Mouse (Mus musculus): Measurements from ENCODE around the gene Apol6.

DNA sequence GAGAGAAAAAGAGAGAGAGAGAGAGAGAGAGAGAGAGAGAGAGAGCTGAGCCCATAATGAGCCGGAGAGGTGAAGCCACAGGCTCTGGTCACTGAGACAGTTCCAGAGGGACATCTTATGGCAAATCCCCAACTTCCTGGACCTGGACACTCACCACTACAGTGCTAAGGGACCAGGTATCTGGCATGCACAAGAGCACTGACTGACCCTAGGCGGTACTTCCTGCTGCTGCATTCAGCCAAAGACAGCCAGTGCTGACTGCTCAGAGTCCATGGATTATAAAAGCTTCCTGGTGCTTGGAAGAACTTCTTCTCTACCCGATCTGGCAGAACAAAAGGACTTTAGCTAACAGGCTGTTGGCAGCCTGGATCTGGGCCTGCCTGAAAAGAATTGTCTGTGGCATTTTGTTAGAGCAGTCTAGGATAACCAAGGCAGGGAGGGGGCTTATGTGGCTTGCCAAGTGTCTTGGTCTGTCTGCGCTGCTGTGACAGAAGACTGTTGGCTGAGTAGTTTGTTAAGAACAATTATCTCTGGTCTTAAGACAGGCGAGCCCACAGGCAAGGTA, 10.2 kb downstream of the Apol6 start:
- TF ChIP-seq POLR2A (IDR thresholded peaks at IDR 0.05; ENCODE audit: insufficient read depth, low read depth, low read length) (no peak), CTCF (IDR thresholded peaks at IDR 0.05; ENCODE audit: insufficient read depth, low read depth, low read length) (no peak)

Measured in olfactory bulb, adult 2 months (tissue).